Mouse (Mus musculus) limb, embryonic 14.5 days (tissue): ENCODE results near the gene Rfc3. TPM values are rescaled to one million over a fixed set of nuclear protein-coding genes. Genes with fewer than 3 reads are reported as not detected.

ENCODE experiments used
- ATAC-seq: fragments of 200-750 bp; cut with Nextera tagmentation; 2 replicates; pipeline ENCODE4 v1.8.0; 2017; ENCODE audit warnings: low read depth, moderate number of reproducible peaks, moderate TSS enrichment; ENCODE audit not compliant: low FRiP score
- DNase-seq: peaks from one replicate; pipeline ENCODE4 v3.0.0-alpha.2; 2015; ENCODE audit warnings: low spot score
- H3K27ac ChIP-seq: fragments of 300-500 bp; sonication (generic); replicated peaks from 2 replicates; pipeline ENCODE4 v1.5.1; 2014; ENCODE audit warnings: low read depth, mild to moderate bottlenecking, low read length, moderate library complexity, mixed read lengths
- H3K27me3 ChIP-seq: fragments of 300-500 bp; sonication (generic); 2 replicates; pipeline ENCODE4 v1.6.1; 2014; ENCODE audit warnings: low read length, mixed read lengths; ENCODE audit not compliant: control insufficient read depth, insufficient read depth
- H3K36me3 ChIP-seq: fragments of 300-500 bp; sonication (generic); 2 replicates; pipeline ENCODE4 v1.6.1; 2014; ENCODE audit warnings: mild to moderate bottlenecking, low read length, moderate library complexity, mixed read lengths; ENCODE audit not compliant: control insufficient read depth, insufficient read depth
- H3K4me1 ChIP-seq: fragments of 300-500 bp; sonication (generic); 2 replicates; pipeline ENCODE4 v1.6.1; 2014; ENCODE audit warnings: antibody characterized with exemption, low read length, mixed read lengths; ENCODE audit not compliant: control insufficient read depth, insufficient read depth
- H3K4me2 ChIP-seq: fragments of 300-500 bp; sonication (generic); replicated peaks from 2 replicates; pipeline ENCODE4 v1.6.1; 2014; ENCODE audit warnings: low read depth, mild to moderate bottlenecking, low read length, moderate library complexity; ENCODE audit not compliant: severe bottlenecking
- H3K4me3 ChIP-seq: fragments of 300-500 bp; sonication (generic); replicated peaks from 2 replicates; pipeline ENCODE4 v1.5.1; 2014; ENCODE audit warnings: low read length
- H3K9ac ChIP-seq: fragments of 300-500 bp; sonication (generic); 2 replicates; pipeline ENCODE4 v1.6.1; 2014; ENCODE audit warnings: mild to moderate bottlenecking, low read depth, low read length, moderate library complexity; ENCODE audit not compliant: severe bottlenecking
- H3K9me3 ChIP-seq: fragments of 300-500 bp; sonication (generic); 2 replicates; pipeline ENCODE4 v1.6.1; 2016; ENCODE audit warnings: low read length; ENCODE audit not compliant: control insufficient read depth
- POLR2A ChIP-seq: fragments of 200-500 bp; IDR thresholded peaks from 2 replicates; pipeline ENCODE4 v1.8.0; 2012; ENCODE audit warnings: inconsistent platforms, mild to moderate bottlenecking, moderate library complexity, borderline replicate concordance; ENCODE audit not compliant: insufficient read depth, insufficient read length; ENCODE audit errors: extremely low read depth
- WGBS: fragments of 180-500 bp; shearing (Covaris S2); extraction: QIAGEN DNeasy Blood & Tissue Kit; methylation state at CpG from one replicate; pipeline ENCODE4 v1.1.7; 2014; 5-methylcytosine and 5-hydroxymethylcytosine counted together
- polyA plus RNA-seq, 2 experiments: library from polyadenylated mRNA; depleted of rRNA in 1 of 2; stranded (reverse) in 1 of 2; unstranded in 1 of 2; fragments of >200 nt; fragmentation: Nextera tagmentation in 1 of 2; extraction: Ambion mirVana in 1 of 2; gene quantifications; 2 replicates each; pipeline versions ENCODE4 v1.2.1 to v1.2.3; 2012 to 2014

Gene Rfc3
- polyA plus RNA-seq, 2 experiments: 66.5 to 90.9 TPM

DNA sequence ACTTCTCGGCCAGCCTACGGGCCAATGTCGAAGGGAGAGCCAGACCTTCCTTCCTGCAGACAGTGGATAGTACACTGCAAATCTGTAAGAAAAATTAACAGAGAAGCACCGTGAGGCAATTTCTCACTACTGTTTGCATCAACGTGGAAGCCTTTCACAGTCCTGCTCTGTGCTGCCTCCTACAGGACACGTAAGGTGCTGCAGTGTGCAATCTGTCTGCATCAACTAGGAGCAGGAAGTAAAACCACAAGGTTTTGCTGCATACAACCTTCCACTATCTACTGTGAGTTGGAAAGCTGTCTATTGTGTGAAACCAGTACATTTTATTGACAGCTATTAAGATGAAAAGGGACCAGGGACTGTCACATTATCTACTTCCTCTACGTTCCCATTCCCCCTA, 6.2 kb downstream of the Rfc3 start:
- Histone ChIP-seq H3K27me3 (no peaks in the 10 kb centered on the region), H3K9ac (no peak overlapping the region), H3K4me1 (peaks cover 3% of the 10 kb centered on the region; the same call in 1 of the 2 replicates), H3K4me3 (no peak overlapping the region), H3K36me3 (peaks cover 81% of the 10 kb centered on the region), H3K9me3 (no peaks in the 10 kb centered on the region), H3K27ac (no peak overlapping the region), H3K4me2 (no peak overlapping the region)
- DNase-seq: no peak
- no peak for ATAC-seq
- WGBS: 94% methylated on average over 7 of the region's 7 CpGs
- no peak for TF ChIP-seq POLR2A

DNA sequence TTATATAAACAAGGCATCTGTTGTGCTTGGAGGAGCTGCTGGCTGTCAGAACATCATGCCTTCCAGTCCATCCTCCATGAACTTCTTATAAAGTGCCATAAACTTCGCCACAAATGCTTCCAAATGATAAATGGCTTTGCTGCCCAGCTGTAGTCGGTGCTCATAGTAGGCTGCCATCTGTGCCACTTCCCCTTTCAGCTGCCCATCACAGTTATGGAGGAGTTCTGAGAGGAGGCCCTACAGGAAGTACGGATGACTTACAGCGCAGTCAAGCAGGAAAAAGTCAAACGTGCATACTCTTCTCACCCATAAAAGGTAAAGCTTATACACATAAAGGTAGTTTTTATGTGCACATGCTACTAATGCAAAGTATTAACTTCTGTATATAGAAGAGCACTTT, 8.2 kb downstream of the Rfc3 start:
- Histone ChIP-seq H3K4me2 (no peak overlapping the region), H3K9ac (no peak overlapping the region), H3K27ac (no peak overlapping the region), H3K4me3 (no peak overlapping the region), H3K4me1 (no peaks in the 10 kb centered on the region), H3K9me3 (no peaks in the 10 kb centered on the region), H3K36me3 (peaks cover 69% of the 10 kb centered on the region), H3K27me3 (no peaks in the 10 kb centered on the region)
- ATAC-seq: no peak
- no peak for DNase-seq
- WGBS: 85% methylated on average over 5 of the region's 5 CpGs
- no peak for TF ChIP-seq POLR2A

DNA sequence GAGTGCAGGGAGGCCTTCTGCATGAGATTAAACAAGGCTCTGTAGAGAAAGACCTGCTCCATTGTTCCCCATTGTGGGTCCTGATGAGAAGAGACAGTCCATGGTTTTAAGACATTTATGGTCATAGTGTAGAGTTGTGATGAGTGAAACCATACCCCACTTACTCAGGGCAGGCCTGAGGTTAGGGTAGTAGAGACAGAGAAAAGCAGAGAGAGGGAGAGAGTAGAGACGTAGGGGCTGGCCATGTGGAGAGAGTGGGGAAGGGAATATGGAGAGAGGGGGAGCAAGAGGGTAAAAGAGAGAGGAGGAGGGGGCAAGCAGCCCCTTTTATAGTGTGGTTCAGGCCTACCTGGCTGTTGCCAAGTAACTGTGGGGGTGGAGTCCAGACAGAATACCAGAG, 8.9 kb downstream of the Rfc3 start:
- WGBS: 100% methylated on average over 1 of the region's 1 CpGs
- H3K9me3 ChIP-seq: no peaks in the 10 kb centered on the region
- DNase-seq: no peak

GRCm38 (mm10) chr5:151605921-151606320, 45.1 kb downstream of the Rfc3 start, which contains the start of gene Vmn2r18:
Gene Vmn2r18, minus strand, starts transcription at chr5:151606021.
- Histone ChIP-seq H3K9ac (no peak within 1 kb of the TSS), H3K36me3 (no peaks in the 10 kb centered on the region), H3K9me3 (no peaks in the 10 kb centered on the region), H3K4me1 (no peaks in the 10 kb centered on the region), H3K27ac (no peak within 1 kb of the TSS), H3K4me2 (no peak within 1 kb of the TSS), H3K27me3 (no peaks in the 10 kb centered on the region), H3K4me3 (no peak within 1 kb of the TSS)
- WGBS: 88% methylated on average over 3 of the region's 3 CpGs
- no peak for TF ChIP-seq POLR2A
- DNase-seq (no peak), ATAC-seq (no peak)

More for the DNA sequence above, 8.9 kb downstream of the Rfc3 start:
- peaks cover 61% of the 10 kb centered on the region for H3K36me3 ChIP-seq
- no peak overlapping the region for H3K4me2 ChIP-seq
- H3K27ac ChIP-seq: no peak overlapping the region
- no peak overlapping the region for H3K4me3 ChIP-seq
- no peak for TF ChIP-seq POLR2A
- no peaks in the 10 kb centered on the region for H3K4me1 ChIP-seq
- no peak for ATAC-seq
- H3K27me3 ChIP-seq: no peaks in the 10 kb centered on the region
- H3K9ac ChIP-seq: no peak overlapping the region

DNA sequence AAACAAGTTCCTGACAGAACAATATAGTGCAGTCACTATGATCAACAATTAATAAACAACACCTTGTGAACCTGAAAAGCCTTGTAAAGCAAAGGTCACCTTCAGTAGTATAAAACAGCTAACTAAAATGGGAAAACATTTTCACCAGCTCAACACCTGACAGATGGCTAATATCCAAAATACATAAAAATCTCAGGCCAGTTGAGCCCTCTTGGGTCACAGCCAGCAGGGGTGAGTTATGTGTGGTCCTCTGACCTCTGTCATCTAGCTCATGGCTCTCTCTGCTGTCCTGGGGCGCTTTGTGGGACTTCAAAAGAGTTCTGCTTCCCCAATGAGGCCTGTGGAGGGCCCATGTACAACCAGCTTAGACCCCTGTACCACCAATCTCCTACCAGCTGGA, 49.3 kb downstream of the Rfc3 start:
- WGBS: 50% methylated on average over 1 of the region's 1 CpGs
- TF ChIP-seq POLR2A: no peak
- no peak overlapping the region for H3K27ac ChIP-seq
- no peaks in the 10 kb centered on the region for H3K36me3 ChIP-seq
- ATAC-seq (no peak), DNase-seq (no peak)
- no peaks in the 10 kb centered on the region for H3K9me3 ChIP-seq
- no peaks in the 10 kb centered on the region for H3K27me3 ChIP-seq
- no peaks in the 10 kb centered on the region for H3K4me1 ChIP-seq
- no peak overlapping the region for H3K4me2 ChIP-seq
- no peak overlapping the region for H3K9ac ChIP-seq
- H3K4me3 ChIP-seq: no peak overlapping the region

Other genes starting within 250 kb of the Rfc3 start
- not detected in 2 replicates for gene Gm42906, start 223.1 kb downstream of the Rfc3 start, polyA plus RNA-seq (2012; rRNA removed)
- gene Gm42906, start 223.1 kb downstream of the Rfc3 start, polyA plus RNA-seq (2014; fragmentation: Nextera tagmentation; extraction: Ambion mirVana): not detected in 2 replicates
- 0.05 TPM in 1 of 2 replicates, not detected in the other for gene Vmn2r18, start 45.2 kb downstream of the Rfc3 start, polyA plus RNA-seq (2012; rRNA removed)
- gene Vmn2r18, start 45.2 kb downstream of the Rfc3 start, polyA plus RNA-seq (2014; fragmentation: Nextera tagmentation; extraction: Ambion mirVana): 0.06 TPM in 1 of 2 replicates, not detected in the other